Mouse (Mus musculus) thymus, adult 2 months (tissue): ENCODE data around the gene Ethe1. TPM values are rescaled to one million over a fixed set of nuclear protein-coding genes. Genes with fewer than 3 reads are reported as not detected.
A peak's percentile ranks its signal among the peaks of the same experiment; 100 is the strongest.

Experiments used
- DNase-seq: peaks from one replicate; pipeline ENCODE4 v3.0.0; 2021
- H3K27ac ChIP-seq: fragments of 200-500 bp; 2 replicates; pipeline ENCODE4 v1.5.1; 2012; ENCODE audit warnings: low read length, control low read depth; ENCODE audit not compliant: control insufficient read depth, insufficient read depth
- H3K27me3 ChIP-seq: fragments of 200-500 bp; 2 replicates; pipeline ENCODE4 v1.6.1; 2012; ENCODE audit warnings: mild to moderate bottlenecking, low read length, moderate library complexity, mixed read lengths; ENCODE audit not compliant: control insufficient read depth, insufficient read depth
- H3K36me3 ChIP-seq: fragments of 200-500 bp; 2 replicates; pipeline ENCODE4 v1.6.1; 2012; ENCODE audit warnings: mild to moderate bottlenecking, low read length, moderate library complexity; ENCODE audit not compliant: control insufficient read depth, insufficient read depth
- H3K4me1 ChIP-seq: fragments of 200-500 bp; replicated peaks from 2 replicates; pipeline ENCODE4 v1.6.1; 2012; ENCODE audit warnings: low read length; ENCODE audit not compliant: control insufficient read depth, insufficient read depth
- H3K4me3 ChIP-seq: fragments of 200-500 bp; 2 replicates; pipeline ENCODE4 v1.5.1; 2012; ENCODE audit warnings: mild to moderate bottlenecking, low read length, control low read depth, moderate library complexity; ENCODE audit not compliant: control insufficient read depth, insufficient read depth
- CTCF ChIP-seq: fragments of 200-500 bp; IDR thresholded peaks from 2 replicates; pipeline ENCODE4 v1.5.1; 2012; ENCODE audit warnings: mild to moderate bottlenecking, control low read depth, low read length, moderate library complexity, borderline replicate concordance; ENCODE audit not compliant: control insufficient read depth, poor library complexity, insufficient read depth; ENCODE audit errors: extremely low read depth
- POLR2A ChIP-seq: fragments of 200-500 bp; IDR thresholded peaks from 2 replicates; pipeline ENCODE4 v1.6.1; 2012; ENCODE audit warnings: mild to moderate bottlenecking, low read length, control low read depth, moderate library complexity; ENCODE audit not compliant: control insufficient read depth, poor library complexity, insufficient read depth; ENCODE audit errors: extremely low read depth
- WGBS: fragments of 180-500 bp; shearing (Covaris S2); methylation state at CpG from one replicate; pipeline ENCODE4 v1.1.7; 2018; 5-methylcytosine and 5-hydroxymethylcytosine counted together
- polyA plus RNA-seq: library from polyadenylated mRNA; depleted of rRNA; stranded (reverse); fragments of >200 nt; gene quantifications from 2 replicates; pipeline ENCODE4 v1.2.3, GENCODE M21; 2012

Ethe1 gene
- polyA plus RNA-seq, 1 experiment: 45.9 TPM

GRCm38 (mm10) chr7:24592163-24592562, 4.8 kb downstream of the Ethe1 start:
- no peak for DNase-seq
- H3K27ac ChIP-seq: no peak overlapping the region
- H3K4me3 ChIP-seq: no peak overlapping the region

GRCm38 (mm10) chr7:24592781-24593180, 5.4 kb downstream of the Ethe1 start:
- Histone ChIP-seq H3K27me3 (no peaks in the 10 kb centered on the region), H3K4me1 (peaks cover 20% of the 10 kb centered on the region), H3K27ac (no peak overlapping the region), H3K4me3 (no peak overlapping the region), H3K36me3 (no peaks in the 10 kb centered on the region)
- TF ChIP-seq POLR2A (no peak), CTCF (no peak)
- no peak for DNase-seq
- WGBS: 87% methylated on average over 6 of the region's 6 CpGs

More at GRCm38 (mm10) chr7:24592163-24592562, 4.8 kb downstream of the Ethe1 start:
- H3K27me3 ChIP-seq: no peaks in the 10 kb centered on the region
- WGBS: 76% methylated on average over 4 of the region's 4 CpGs
- peaks cover 26% of the 10 kb centered on the region for H3K4me1 ChIP-seq
- no peak for TF ChIP-seq CTCF
- TF ChIP-seq POLR2A: no peak
- no peaks in the 10 kb centered on the region for H3K36me3 ChIP-seq

GRCm38 (mm10) chr7:24593621-24594308, 6.4 kb downstream of the Ethe1 start:
- Histone ChIP-seq H3K36me3 (no peaks in the 10 kb centered on the region), H3K4me3 (peak overlapping the region; percentile 91), H3K27me3 (no peaks in the 10 kb centered on the region), H3K27ac (no peak overlapping the region), H3K4me1 (peaks cover 14% of the 10 kb centered on the region)
- TF ChIP-seq CTCF (no peak), POLR2A (peak; percentile 77)
- 1% methylated on average over 39 of the region's 39 CpGs for WGBS
- peak; percentile 82 for DNase-seq

GRCm38 (mm10) chr7:24594309-24594803, 7.0 kb downstream of the Ethe1 start:
- 58% methylated on average over 13 of the region's 13 CpGs for WGBS
- Histone ChIP-seq H3K36me3 (no peaks in the 10 kb centered on the region), H3K4me1 (peaks cover 14% of the 10 kb centered on the region), H3K27me3 (no peaks in the 10 kb centered on the region), H3K27ac (no peak overlapping the region), H3K4me3 (peak overlapping the region; percentile 91)
- DNase-seq: no peak
- TF ChIP-seq CTCF (no peak), POLR2A (no peak)

GRCm38 (mm10) chr7:24595464-24595863, 8.1 kb downstream of the Ethe1 start:
- DNase-seq: no peak
- H3K4me3 ChIP-seq: no peak overlapping the region
- no peaks in the 10 kb centered on the region for H3K36me3 ChIP-seq
- TF ChIP-seq POLR2A (no peak), CTCF (no peak)
- H3K27ac ChIP-seq: no peak overlapping the region
- H3K27me3 ChIP-seq: no peaks in the 10 kb centered on the region
- peaks cover 14% of the 10 kb centered on the region for H3K4me1 ChIP-seq
- WGBS: 44% methylated on average over 2 of the region's 2 CpGs

- H3K27ac ChIP-seq: no peak overlapping the region
- WGBS: 81% methylated on average over 4 of the region's 4 CpGs
These were observed 10.8 kb downstream of the Ethe1 start for GRCm38 (mm10) chr7:24598121-24598520.

More at GRCm38 (mm10) chr7:24598121-24598520, 10.8 kb downstream of the Ethe1 start:
- no peaks in the 10 kb centered on the region for H3K27me3 ChIP-seq
- no peak overlapping the region for H3K4me3 ChIP-seq
- peaks cover 14% of the 10 kb centered on the region for H3K4me1 ChIP-seq
- no peak for DNase-seq
- H3K36me3 ChIP-seq: no peaks in the 10 kb centered on the region
- TF ChIP-seq POLR2A (no peak), CTCF (no peak)
